Mouse (Mus musculus) right cerebral cortex, postnatal 4 days (tissue): Measurements from ENCODE around the gene Mylk4.

ENCODE experiments used
- DNase-seq: peaks from one replicate; pipeline ENCODE4 v3.0.0-alpha.2; 2022

Mylk4 gene

DNA sequence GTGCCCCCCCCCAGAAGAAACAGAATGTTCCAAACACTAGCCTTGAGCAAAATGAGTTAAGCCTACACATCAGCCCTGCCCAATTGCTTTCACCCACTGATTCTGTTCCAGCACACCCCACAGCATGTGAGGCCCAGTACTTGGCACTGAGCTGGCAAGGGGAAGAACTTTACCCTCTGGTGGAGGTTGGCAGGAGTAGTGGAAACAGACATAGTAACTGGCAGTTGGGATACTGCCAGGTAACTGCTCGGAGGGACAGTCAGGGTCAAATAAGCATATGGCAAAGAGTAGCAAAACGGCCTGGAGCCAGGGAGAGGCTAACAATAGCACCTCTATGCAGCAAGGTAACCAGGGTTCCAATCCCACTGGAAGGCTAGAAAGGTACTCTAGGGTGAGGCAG lies 10.9 kb upstream of the Mylk4 start:
- DNase-seq = no peak

DNA sequence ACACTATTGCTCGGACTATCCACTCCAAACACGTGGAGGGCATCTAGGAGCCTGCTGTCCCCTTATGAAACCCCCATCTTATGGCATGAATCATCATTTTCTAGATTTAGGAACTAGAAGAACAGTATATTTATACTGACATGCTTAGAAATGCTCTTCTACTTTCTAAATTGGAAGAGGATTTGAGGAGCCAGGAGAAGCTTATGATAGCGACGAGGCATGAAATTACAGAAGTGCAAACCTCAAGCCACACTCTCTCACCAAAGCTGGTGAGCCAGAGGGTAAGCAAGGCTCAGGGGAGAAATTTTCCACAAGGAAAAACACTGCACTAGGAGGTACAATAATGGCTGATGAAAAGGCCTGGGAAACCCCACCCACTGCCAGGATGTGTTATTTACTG lies 6.0 kb upstream of the Mylk4 start:
- DNase-seq = no peak

DNA sequence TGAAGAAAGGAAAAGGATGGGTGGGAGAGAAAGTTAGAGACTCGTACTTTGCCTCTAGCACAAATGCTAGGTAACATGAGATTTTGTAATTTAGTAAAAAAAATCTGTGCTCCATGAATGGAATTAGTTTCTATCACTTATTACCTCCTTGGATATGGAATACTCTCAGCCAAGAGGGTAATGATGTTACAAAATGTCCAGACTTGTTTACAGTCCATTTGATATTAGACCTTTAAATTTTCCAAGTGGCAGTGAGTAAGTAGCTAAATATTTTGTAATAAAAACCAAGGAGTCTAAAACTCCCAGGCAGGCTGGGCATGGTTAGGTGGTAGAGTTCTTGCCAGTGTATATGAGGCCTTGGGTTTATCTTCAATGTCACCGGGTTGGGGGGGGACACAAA lies 3.8 kb upstream of the Mylk4 start:
- DNase-seq = no peak

DNA sequence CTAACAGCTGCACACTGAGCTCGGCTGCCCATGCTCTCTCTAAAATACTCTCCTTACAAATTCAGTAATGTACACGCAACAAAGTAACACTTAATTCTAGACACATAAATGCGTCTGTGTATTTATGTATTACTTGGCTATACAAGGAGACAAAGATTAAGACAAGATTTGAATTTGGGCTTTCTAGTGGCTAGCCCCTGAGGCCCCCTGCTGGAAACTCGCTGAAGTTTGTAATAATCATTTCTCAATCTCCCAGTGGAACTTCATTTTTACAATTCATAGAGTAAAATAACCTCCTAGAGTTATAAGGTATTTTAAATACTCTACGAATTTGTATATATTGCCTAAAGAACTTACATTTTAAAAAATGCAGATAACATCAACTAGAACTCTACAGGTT lies 699 bp downstream of the Mylk4 start:
- DNase-seq = peak; percentile 29

DNA sequence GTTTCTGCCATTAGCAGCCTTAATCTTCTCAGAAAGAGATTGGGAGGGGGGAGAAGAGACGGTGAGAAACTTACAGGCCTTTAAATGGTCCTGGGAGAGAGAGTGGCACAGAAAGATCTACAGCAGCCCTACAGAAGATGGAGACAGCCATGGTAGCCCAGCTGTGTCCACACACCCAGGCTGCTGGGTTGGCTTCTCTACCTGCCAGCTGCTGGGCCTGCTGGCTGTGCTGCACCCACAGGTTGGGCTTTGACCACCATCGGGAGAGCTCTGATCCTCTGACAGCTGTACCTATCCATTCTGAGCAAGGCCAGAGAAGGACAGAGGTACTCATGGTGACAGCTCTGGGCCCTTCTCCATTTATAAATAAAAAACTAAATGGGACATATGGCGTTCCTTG lies 4.9 kb downstream of the Mylk4 start:
- no peak for DNase-seq

DNA sequence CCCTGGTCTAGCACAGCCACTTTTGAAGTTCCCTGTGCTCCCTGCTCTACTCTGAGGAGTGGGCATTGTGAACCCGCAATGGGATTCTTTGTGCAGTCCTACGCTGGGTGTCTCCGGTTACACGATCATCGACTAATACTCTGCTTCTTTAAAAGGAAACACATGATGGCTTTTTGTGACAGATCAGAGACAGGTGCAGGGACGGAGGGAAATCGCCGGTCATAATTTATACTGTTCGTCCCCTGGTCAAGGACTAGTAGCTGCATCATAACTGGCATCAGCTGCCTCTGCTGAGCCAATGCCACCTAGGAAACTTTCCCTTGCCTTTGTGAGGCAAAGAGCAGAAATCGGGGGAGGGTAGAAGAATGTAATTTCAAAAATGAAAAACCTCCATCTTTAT lies 7.4 kb downstream of the Mylk4 start:
- no peak for DNase-seq

DNA sequence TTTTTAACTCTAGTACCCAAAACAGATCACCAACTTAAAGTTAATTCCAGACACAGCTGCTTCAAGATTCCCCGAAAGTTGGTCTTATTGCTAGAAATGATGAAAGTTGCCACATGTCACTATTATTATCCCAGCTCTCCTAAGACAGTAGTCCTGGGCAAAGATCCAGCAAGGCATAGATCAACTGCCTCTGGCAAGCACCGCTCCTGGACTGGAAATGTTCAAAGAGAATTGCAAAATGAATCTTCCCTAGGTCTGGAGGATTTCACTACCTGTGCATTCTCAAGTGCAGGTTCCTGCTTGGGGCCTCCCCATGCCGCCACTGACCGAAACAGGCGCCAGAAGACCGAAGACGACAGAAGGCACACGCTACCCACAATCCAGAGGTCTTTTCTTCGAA lies 7.9 kb downstream of the Mylk4 start:
- DNase-seq = no peak

DNA sequence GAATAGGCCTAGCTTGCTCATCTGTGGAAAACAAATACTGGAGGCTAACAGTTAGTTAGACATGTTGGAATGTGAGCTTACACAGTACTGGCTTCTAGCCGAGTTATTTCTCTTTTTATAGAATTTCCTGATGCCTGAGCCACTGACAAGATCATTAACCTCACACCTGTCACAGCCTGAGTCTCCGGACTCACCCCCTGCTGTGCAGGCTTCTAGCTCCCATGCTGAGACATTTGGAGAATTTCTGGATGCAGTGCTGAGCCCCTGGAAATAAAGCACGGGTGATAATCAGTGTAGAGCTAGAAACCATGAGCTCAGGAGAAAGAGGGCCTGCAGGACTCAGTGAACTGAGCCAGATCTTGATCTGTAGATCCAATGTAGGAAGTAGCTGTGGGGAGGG lies 13.8 kb downstream of the Mylk4 start:
- no peak for DNase-seq

DNA sequence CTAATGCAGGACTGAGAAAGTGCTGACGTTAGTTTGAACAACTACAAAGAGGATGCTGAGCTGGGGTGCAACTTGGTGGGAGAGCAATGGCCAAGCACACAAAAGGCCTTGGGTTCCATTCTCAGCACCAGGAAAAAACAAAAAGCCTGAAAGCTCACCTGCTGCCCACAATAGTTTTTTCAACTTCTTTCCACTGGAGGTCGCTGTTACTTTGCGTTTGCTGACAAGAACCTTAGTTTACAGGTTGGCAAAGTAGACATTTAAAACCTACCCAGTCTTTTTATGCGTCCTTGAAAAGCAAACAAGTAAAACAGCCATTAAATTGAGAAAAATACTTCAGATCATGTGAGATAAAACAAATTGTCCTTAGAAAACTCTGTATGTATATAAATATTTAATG lies 15.7 kb downstream of the Mylk4 start:
- DNase-seq = no peak

DNA sequence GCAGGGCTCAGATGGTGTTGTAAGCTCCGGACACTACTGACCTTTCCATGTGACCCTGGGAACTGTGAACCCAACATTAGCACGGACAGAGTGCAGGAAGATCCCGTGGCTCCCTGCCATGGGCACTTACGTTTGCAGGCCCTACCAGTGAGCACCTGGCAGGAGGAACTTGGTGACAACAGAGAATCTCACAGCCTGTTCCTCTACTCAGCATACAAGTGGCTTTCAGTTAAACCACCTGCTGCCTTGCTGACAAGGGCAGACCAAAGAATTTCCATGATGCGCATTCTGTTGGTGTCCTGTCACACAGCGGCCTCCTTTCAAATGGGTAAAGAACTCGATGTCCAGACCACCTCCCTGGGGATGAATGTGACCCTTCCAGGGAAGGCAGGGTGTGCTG lies 19.3 kb downstream of the Mylk4 start:
- no peak for DNase-seq

DNA sequence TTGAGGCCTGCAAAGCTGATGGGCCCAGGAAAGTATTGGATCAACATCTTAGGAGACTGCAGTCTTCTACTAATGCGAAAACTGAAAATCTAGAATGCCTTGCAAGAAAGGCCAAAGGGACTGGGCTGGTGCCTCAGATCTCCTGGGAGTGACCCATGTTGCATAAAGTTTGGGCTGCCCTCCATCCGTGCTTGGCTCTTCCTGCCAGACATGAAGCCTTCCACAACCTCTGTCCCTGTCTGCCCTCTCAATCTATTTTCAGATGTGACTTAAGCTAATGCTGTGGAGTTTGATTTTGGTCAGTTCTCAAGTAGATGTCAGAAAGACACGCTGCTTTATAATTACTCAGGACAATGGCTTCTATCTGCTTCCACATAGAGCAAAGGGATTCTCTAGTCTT lies 20.6 kb downstream of the Mylk4 start:
- DNase-seq = no peak

DNA sequence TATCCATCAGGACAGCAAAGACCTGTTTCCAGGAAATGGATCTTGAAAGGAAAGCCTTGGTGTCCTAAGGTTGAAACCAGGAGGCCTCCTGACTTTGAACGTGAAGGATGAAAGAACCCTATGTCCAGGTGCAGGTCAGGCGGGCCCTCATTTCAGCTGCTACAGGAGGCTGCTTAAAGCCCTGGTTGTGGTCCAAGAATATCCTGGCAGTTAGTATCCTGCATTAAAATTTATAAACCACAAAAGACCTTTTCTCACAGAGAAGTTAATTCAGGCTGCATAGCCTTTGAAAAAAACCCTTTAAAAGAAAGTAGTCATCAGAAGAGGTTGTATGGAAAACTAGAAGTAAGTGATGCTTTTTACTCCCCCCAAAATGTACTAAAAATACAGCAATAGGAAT lies 23.0 kb downstream of the Mylk4 start:
- no peak for DNase-seq

DNA sequence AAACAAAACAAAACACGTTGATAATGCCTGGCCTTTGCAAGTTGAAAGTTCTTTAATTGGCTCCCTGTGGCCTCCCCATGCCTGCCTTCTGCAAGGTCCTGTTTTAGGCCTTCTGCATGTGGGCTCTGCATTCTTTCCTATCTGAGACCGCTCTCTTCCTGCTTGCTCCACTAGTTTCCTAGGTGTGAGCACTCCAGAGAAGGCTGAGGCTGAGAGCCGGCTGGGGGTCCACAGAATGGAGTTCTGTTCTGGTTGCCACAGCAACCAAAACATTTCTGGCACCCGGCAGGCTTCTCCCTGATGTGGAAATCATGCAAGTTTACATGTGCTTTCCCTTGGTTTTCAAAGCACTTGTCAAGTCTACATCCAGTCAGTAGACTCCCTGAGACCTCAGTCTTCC lies 24.7 kb downstream of the Mylk4 start:
- peak; percentile 49 for DNase-seq

DNA sequence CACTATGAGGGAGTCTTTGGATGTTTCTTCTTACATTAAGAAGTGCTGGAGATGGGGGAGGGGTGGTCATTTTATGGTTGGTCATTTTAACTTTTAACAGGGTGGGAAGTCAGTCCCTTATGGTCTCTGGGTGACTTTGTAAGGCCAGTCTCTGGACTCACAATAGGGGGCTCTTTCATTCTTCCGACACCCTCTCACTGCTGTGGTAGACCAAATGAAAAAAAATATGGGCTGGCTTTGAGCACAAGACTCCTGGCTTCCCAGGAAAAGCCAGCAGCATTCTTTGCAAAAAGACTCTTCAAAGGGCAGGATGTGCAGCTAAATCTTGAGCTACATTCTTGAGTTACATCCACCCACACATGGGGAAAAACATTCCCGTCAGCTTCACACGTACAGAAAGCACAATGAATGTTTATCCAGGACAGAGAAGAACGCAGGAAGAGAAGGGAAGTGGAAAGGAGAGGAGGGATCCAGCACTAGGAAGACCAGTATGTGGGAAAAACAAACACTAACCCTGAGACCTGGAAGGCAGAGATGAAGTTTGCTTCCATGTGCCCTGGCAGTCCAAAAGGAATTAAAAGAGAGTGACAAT lies 31.6 kb downstream of the Mylk4 start:
- no peak for DNase-seq

DNA sequence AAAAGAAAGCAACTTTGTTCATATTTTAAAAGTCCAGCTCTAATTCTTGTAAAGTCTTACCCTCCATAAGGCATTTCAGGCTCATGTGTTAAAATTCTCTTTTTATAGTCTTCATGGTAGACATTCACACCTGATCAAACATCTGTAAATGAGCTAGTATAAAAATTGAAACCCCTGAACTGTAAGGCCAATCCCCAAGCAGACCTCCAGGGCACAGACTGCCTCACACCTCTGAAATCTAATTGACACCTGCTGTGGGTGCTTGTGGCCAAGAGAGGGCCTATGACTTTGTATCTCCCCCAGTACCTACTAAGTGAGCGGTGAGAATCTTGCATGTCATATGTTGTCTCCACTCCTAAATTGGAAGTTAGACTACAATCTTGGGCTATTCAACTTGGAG lies 33.2 kb downstream of the Mylk4 start:
- DNase-seq = no peak

DNA sequence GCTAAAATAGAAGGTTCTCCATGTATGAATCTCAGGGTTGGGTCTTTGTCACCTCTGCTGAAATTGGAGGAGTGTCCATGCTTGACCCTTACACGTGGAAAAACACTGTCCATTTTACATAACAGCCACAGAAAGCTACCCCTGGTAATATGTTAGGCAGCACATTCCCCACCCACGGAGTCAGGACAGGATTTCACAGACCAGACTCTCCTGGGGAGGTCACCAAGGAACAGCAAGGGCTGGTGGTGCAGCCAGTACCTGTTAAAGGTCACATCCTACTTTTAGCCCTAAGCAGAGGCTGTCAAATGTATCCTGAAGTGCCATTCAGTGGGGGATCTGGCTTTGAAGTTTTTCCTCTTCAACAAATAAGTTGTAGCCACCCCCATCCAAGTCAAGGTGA lies 35.3 kb downstream of the Mylk4 start:
- DNase-seq = no peak

DNA sequence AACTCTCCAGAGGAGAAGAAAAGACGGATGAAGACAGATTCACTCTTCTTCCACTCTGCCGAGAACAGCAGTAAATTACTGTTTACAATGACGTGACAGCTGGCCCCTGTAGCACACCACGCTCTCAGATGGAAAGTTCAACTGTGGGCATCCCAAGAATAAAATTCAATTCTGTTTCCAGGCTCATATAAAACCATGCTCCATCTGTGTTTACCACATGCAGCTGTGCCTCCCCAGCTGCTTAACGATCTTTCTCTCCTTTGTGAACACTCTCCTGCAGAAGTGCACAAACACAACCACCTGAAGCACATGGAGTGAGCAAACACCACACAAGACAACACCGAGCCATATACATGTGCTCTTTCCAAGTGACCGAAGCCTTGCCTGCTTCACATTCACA lies 42.6 kb downstream of the Mylk4 start:
- no peak for DNase-seq

DNA sequence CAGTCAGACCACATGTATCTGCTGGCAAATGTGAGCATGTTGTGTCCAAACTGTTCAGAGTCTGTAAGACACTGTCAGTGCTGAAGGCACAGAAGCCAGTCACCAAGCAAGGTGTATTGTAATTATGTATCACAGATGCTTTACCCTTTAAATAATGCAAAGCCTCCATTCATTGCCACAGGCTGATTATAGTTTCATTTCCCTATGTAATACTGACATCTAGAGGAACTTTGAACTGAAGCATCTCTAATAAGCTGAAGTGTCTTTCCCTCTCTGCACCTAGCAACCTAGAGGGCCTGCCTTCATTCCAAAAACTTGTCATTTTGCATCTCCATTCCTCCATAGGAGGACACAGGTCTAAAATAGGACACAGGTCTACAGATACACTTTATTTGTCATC lies 52.5 kb downstream of the Mylk4 start:
- DNase-seq = no peak

DNA sequence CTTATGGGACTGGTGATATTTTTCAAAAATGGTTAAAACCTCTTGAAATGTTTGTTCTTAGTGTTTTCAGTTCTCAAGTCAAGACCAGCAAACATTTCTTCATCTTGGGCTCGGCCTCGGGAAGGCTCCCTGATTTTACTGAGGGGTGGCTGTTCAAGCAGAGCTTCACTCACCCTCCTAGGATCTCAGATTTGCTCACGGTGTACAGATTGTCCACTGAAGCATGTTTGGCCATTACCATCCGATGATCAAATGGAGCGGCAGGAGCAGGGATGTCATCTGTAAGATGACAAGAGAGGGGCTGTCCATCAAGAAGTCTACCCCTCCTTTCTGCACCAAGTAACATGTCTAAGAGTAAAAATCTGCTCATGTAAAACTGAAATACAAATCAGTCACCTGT lies 59.1 kb downstream of the Mylk4 start:
- DNase-seq = no peak

DNA sequence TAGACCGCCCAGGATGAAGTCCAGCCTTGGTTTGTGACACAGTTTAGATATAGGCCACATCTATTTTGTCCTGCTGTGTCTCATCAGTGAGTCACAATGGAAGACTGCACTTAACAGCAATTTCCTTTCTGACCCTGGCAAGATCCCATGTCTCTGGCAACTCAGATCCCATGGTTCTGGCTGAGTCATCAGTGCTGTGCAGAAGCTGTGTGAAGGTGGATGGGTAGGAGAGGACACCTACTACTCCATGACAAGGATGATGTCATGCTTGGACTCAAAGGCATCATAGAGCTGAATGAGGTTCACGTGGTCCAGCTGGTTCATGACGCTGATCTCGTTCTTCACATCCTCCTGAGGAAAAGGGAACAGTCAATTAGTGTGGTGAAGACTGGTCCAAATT lies 62.0 kb downstream of the Mylk4 start:
- DNase-seq = no peak

DNA sequence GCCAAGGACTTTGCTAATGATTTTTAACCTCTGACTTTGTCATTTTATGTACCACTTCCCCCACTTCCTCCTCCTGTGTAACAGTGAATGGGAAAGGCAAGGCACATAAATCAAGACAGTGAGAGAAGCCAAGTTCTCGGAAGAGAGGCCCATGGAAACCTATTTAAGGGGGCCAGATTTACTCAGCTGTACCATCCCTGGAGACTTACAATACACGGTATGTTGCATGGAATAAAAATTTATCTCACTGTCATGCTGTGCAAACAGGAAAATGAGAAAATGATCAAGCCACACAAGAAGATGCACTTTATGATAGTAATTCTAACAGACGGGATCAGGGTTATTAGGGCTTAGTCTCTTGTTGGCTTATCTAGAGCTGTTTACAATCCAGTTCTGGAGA lies 64.5 kb downstream of the Mylk4 start:
- no peak for DNase-seq

DNA sequence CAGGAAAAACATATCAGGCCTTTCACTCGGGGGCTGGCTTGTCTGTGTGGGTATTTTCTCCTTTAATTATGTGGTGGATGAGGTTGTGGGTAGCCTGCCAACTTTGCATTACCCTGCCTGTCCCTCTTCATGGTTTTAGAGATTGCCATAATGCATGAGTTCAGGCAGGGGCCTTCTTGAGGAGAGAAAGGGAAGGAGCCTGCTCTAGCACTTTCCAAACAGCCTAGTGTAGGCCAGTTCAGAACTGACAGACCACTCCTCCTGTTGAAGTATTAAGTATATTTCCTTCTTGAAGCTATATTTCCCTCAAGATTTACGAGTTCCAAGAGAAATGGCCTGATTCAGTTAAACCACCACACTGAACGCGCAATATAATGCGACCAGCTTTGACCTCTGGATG lies 66.0 kb downstream of the Mylk4 start:
- no peak for DNase-seq

DNA sequence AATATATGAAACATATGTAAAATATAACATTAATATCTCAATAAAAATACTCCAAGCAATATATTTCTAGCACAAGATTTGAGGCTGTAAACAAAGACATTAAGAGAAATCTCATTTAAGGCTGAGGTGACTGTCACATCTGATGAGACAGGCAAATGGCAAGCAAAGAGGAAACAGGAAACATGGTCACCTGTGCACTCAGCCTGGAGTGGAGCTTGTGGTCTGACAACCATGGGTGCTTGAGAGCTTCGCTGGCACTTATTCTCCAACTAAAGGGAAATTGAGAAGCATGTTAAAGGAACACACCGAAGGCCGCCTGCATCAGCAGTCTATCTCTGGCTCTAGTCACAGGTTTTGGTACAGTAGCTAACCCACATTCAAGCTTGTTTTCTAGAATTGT lies 71.2 kb downstream of the Mylk4 start:
- DNase-seq = no peak

DNA sequence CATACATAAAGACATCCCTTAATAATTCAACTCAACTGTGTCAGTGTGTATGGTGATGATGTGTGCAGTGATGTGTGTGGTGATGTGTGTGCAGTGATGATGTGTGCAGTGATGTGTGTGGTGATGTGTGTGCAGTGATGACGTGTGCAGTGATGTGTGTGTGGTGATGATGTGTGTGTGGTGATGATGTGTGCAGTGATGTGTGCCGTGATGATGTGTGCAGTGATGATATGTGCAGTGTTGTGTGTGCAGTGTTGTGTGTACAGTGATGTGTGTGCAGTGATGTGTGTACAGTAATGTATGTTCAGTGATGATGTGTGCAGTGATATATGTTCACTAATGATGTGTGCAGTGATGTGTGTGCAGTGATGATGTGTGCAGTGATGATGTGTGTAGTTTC lies 75.9 kb downstream of the Mylk4 start:
- DNase-seq = no peak

DNA sequence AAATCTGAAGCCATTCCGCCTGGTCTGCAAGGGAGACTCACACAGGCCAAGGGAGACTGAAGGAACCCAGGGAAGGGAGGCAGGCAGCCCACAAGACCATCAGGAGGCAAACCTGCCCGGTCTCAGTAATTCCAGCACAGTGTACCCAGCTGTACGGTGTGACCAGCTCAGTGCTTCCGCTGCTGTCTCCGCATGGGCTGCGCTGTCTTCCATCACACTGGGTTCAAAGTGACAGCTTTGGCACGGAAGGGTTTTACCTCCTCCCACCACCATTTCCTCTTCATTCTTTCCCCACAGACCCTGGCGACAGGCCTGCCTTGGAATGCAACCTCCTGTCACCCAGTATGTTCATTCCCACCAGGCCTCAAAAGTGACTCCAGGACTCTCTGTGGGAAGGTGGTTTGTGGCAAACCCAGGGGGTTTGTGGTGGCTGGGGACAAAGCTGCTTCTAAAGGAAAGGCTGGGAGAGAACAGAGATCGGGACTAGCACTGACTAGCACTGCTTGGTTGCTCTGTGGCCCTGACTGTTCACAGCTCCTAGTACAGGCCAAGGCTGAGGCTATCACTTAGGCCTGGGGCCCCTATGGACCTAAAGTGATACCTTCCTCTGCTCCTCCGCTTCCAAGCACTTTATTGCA lies 77.0 kb downstream of the Mylk4 start:
- peak; percentile 3 for DNase-seq

DNA sequence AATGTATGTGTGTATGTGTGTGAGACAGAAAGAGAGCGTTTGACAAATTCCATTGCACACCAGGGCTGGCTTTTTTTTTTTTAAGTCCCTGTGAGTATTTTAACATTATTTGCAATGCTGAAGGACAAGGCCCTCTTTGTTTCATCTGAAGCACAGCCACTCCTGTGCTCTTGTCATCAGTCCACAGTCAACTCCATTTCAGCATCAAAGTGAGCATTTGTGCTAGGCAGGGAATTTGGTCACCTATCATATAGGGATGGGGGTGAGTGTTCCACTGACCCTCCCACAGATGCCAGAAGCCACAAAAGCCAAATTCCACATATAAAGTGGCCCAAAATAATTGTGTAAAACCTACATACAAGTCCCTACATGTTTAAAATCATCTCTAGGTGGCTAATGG lies 78.4 kb downstream of the Mylk4 start:
- no peak for DNase-seq
